Mouse (Mus musculus): ENCODE data around the gene Rpl29.

DNA sequence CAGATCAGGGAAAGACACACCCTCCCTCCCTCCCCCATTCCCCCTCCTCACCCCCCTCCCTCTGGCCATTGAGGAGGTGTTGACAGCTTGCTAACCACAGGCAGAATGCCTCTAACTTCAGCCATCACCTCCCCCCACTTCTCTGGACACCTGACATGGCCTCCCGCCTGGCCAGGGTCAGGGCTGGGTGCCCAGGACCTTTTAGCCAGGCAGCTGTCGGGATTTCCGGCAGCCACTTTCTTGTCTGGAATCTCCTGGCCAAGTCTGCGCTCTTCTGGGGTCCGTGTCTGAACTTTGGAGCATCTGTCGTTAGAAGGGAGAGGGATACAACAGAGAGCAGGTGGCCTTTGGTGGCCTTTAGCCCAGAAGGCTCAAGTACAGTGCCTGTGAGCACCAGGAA, 24.0 kb upstream of the Rpl29 start:
- TF ChIP-seq MAFK (IDR thresholded peaks at IDR 0.05; ENCODE audit: insufficient read depth, low read depth, low read length), result no peak
- no peak for TF ChIP-seq CHD2 (IDR thresholded peaks at IDR 0.05; ENCODE audit: low read depth, low read length)
- TF ChIP-seq ZNF384 (IDR thresholded peaks at IDR 0.05; ENCODE audit: low read depth, low read length), result no peak
- TF ChIP-seq HCFC1 (IDR thresholded peaks at IDR 0.05; ENCODE audit: borderline replicate concordance, insufficient read depth, low read length), result no peak
